Mouse (Mus musculus): ENCODE measurements around the gene Srsf4. TPM values are rescaled to one million over a fixed set of nuclear protein-coding genes. Genes with fewer than 3 reads are reported as not detected.

Gene Srsf4
- polyA plus RNA-seq, 1 experiment from 2014 or later = 142 TPM

DNA sequence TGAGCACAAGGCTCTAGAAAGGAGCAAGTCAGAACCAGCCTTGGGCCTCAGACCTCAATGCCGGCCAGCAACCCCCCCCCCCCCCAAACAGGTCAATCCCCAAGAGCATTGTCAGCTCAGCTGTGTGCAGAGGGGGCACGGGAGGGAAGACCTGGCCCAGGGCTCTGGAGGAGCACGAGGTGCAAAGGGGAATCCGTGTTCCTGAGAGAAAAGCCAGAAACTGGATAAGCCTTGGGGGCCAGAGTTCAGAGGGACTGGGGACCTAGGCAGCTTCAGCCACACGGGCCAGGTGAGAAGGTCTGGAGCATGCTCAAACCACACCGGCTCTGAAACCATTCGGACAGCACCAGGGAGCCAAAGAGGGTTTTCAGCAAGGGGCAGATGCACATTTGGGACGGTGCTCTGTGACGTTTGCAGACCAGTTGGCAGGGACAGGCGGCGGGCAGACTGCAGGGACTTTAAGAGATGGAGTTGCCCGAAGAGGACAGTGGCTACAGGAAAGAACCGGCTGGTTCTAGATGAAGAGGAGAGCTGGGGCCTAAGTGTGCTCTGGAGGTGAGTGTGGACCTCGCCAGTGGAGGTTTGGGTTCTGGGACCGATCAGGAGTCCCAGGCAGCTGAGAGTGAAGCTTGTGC, 46.2 kb downstream of the Srsf4 start:
- peak overlapping the region; percentile 80 for H3K4me3 ChIP-seq

GRCm38 (mm10) chr4:131920141-131920594, 46.8 kb downstream of the Srsf4 start:
- DNase-seq (ENCODE audit: low spot score) = peak; percentile 89
- H3K27me3 ChIP-seq (replicated peaks; ENCODE audit: low read depth, poor library complexity, severe bottlenecking) = peaks cover 100% of the 10 kb centered on the region
- peaks cover 93% of the 10 kb centered on the region for H3K4me1 ChIP-seq
- H3K27ac ChIP-seq (replicated peaks) = peak overlapping the region; percentile 96
- H3K9me3 ChIP-seq = no peaks in the 10 kb centered on the region
- WGBS = 1% methylated on average over 51 of the region's 51 CpGs
- peaks cover 30% of the 10 kb centered on the region for H3K36me3 ChIP-seq (replicated peaks)
- H3K4me3 ChIP-seq = peak overlapping the region; percentile 80

More for the DNA sequence above, 46.2 kb downstream of the Srsf4 start:
- Histone ChIP-seq H3K27ac (replicated peaks) (peak overlapping the region; percentile 96), H3K36me3 (replicated peaks) (peaks cover 25% of the 10 kb centered on the region), H3K4me1 (peaks cover 92% of the 10 kb centered on the region), H3K27me3 (replicated peaks; ENCODE audit: low read depth, poor library complexity, severe bottlenecking) (peaks cover 99% of the 10 kb centered on the region), H3K9me3 (no peaks in the 10 kb centered on the region)
- DNase-seq (ENCODE audit: low spot score) = peak; percentile 52
- 4% methylated on average over 15 of the region's 15 CpGs for WGBS

GRCm38 (mm10) chr4:131920595-131921351, 47.4 kb downstream of the Srsf4 start:
- H3K36me3 ChIP-seq (replicated peaks) = peaks cover 36% of the 10 kb centered on the region
- peaks cover 97% of the 10 kb centered on the region for H3K27me3 ChIP-seq (replicated peaks; ENCODE audit: low read depth, poor library complexity, severe bottlenecking)
- H3K27ac ChIP-seq (replicated peaks) = peak overlapping the region; percentile 96
- H3K4me1 ChIP-seq = peaks cover 93% of the 10 kb centered on the region
- peak; percentile 89 for DNase-seq (ENCODE audit: low spot score)
- WGBS = under 1% methylated on average over 76 of the region's 76 CpGs
- peak overlapping the region; percentile 80 for H3K4me3 ChIP-seq
- no peaks in the 10 kb centered on the region for H3K9me3 ChIP-seq

DNA sequence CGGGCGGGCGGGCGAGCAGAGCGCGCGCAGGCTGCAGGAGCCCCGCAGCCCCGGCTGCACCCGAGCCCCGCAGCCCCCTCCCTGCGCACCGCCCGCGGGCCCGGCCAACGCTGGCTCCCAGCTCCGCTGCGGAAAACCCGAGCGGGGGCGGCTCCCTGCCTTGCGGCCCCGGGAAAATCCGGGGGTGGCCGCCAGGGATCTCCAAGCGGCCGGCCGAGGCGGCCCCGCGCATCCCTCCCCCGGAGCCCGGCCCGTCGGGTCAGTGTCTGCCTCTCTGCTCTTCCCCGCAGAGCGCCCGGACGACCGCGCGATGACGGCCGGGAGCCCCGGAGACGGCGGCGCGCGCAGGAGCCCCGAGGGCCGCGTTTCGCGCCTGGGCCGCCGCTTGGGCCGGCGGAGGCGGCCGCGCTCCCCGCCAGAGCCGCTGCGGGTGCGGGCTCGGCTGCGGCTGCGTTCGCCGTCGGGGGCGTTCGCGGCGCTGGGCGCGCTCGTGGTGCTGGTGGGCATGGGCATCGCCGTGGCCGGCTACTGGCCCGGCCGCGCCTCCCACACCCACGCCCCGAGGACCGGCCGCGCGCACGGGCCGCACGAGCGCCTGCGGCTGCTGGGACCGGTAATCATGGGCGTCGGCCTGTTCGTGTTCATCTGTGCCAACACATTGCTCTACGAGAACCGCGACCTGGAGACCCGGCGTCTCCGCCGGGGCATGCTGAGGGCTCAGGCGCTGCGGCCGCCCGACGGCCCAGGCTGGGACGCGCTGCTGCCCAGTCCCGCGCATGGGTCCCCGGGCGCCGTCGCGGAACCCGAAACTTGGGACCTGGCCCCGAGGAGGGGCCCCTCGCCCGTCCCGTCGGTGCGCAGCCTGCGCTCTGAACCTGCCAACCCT, 48.3 kb downstream of the Srsf4 start, which contains the start of gene Tmem200b:
Tmem200b (plus strand) TSS at position 311 of the 886 bp plus-strand sequence.
- 1% methylated on average over 129 of the region's 130 CpGs for whole genome bisulfite sequencing
- Histone ChIP-seq H3K9me3 (no peaks in the 10 kb centered on the region), H3K4me3 (peak within 1 kb of the TSS; percentile 80), H3K27ac (replicated peaks) (peak within 1 kb of the TSS; percentile 96), H3K36me3 (replicated peaks) (peaks cover 45% of the 10 kb centered on the region), H3K4me1 (peaks cover 92% of the 10 kb centered on the region), H3K27me3 (replicated peaks; ENCODE audit: low read depth, poor library complexity, severe bottlenecking) (peaks cover 88% of the 10 kb centered on the region)
- DNase-seq (ENCODE audit: low spot score) = no peak

GRCm38 (mm10) chr4:131922404-131922803, 49.0 kb downstream of the Srsf4 start:
- Histone ChIP-seq H3K4me1 (peaks cover 90% of the 10 kb centered on the region), H3K27ac (replicated peaks) (peak overlapping the region; percentile 96), H3K27me3 (replicated peaks; ENCODE audit: low read depth, poor library complexity, severe bottlenecking) (peaks cover 81% of the 10 kb centered on the region), H3K9me3 (no peaks in the 10 kb centered on the region), H3K36me3 (replicated peaks) (peaks cover 52% of the 10 kb centered on the region), H3K4me3 (peak overlapping the region; percentile 80)
- 57% methylated on average over 15 of the region's 15 CpGs for WGBS
- no peak for DNase-seq (ENCODE audit: low spot score)

DNA sequence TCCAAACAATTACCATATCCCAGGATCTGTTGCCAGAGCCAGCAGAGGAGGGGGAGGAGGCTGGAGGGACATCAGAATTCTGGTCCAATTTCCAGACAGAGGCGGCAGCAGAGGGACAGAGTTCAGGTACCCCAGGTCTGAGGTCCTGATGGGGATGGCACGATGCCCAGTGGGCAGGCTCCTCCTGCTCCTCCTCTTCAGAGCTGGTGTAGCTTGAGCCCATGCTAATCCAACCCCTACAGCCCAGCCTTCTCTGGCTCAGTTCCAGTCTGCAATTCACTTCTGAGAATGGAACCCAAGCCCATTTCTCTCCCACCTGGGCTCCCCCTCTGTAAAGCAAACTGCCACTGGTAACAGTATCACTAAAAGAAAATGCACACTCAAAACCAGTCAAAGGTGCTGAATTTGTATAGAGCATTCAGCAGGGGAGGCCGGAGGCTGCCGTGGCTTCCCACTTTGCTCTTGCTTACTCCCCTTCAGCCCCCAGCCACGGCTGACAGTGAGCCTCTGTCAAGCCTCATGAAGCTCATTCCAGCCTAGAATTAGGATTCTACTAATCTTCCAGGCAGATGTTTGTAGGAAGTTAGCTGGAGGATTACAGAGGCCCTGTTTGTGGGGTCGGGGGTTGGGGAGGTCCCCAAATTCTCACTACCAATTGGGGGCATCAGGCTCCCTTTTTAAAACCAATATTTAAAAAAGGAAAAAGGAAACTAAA, 50.8 kb downstream of the Srsf4 start:
- Histone ChIP-seq H3K4me1 (peaks cover 74% of the 10 kb centered on the region), H3K36me3 (replicated peaks) (peaks cover 71% of the 10 kb centered on the region), H3K4me3 (peak overlapping the region; percentile 11; the same call in 1 of the 2 replicates), H3K27me3 (replicated peaks; ENCODE audit: low read depth, poor library complexity, severe bottlenecking) (peaks cover 62% of the 10 kb centered on the region), H3K27ac (replicated peaks) (no peak overlapping the region), H3K9me3 (no peaks in the 10 kb centered on the region)
- 74% methylated on average over 6 of the region's 6 CpGs for WGBS
- DNase-seq (ENCODE audit: low spot score) = no peak

- H3K27ac ChIP-seq (replicated peaks) = no peak overlapping the region
- no peaks in the 10 kb centered on the region for H3K9me3 ChIP-seq
- H3K27me3 ChIP-seq (replicated peaks; ENCODE audit: low read depth, poor library complexity, severe bottlenecking) = peaks cover 13% of the 10 kb centered on the region
- H3K4me3 ChIP-seq = no peak overlapping the region
- H3K4me1 ChIP-seq = peaks cover 28% of the 10 kb centered on the region
- peaks cover 100% of the 10 kb centered on the region for H3K36me3 ChIP-seq (replicated peaks)
- WGBS = 88% methylated on average over 6 of the region's 6 CpGs
- DNase-seq (ENCODE audit: low spot score) = no peak
Observed at GRCm38 (mm10) chr4:131929146-131929545, 55.7 kb downstream of the Srsf4 start.

GRCm38 (mm10) chr4:131939459-131939858, 66.0 kb downstream of the Srsf4 start:
- Histone ChIP-seq H3K27me3 (replicated peaks; ENCODE audit: low read depth, poor library complexity, severe bottlenecking) (no peaks in the 10 kb centered on the region), H3K27ac (replicated peaks) (no peak overlapping the region), H3K4me3 (no peak overlapping the region), H3K36me3 (replicated peaks) (peaks cover 80% of the 10 kb centered on the region), H3K4me1 (no peaks in the 10 kb centered on the region), H3K9me3 (no peaks in the 10 kb centered on the region)
- 89% methylated on average over 2 of the region's 2 CpGs for WGBS
- no peak for DNase-seq (ENCODE audit: low spot score)

DNA sequence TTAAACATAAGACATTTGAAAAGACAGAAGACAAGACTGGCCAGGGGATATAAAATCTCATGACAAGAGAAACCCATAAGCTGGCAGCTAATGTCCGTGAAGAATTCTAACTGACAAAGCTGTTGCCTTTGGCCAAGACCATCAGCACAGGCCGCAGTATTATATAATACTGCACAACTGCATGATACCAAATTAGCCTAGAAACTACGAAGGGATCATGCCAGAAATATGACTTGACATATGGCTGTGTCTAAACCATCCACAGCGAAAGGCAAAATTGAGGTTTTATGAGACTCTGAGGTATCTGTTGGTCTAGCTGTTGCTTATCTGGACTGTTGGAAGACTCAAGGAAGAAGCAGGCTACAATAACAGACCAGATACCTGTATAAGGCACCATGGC, 67.4 kb downstream of the Srsf4 start:
- WGBS = 95% methylated on average over 4 of the region's 4 CpGs
- no peak overlapping the region for H3K27ac ChIP-seq (replicated peaks)
- DNase-seq (ENCODE audit: low spot score) = no peak
- no peaks in the 10 kb centered on the region for H3K27me3 ChIP-seq (replicated peaks; ENCODE audit: low read depth, poor library complexity, severe bottlenecking)
- H3K4me1 ChIP-seq = no peaks in the 10 kb centered on the region
- H3K9me3 ChIP-seq = no peaks in the 10 kb centered on the region
- peaks cover 76% of the 10 kb centered on the region for H3K36me3 ChIP-seq (replicated peaks)
- H3K4me3 ChIP-seq = no peak overlapping the region

GRCm38 (mm10) chr4:131947848-131948247, 74.4 kb downstream of the Srsf4 start:
- no peak overlapping the region for H3K27ac ChIP-seq (replicated peaks)
- no peak overlapping the region for H3K4me3 ChIP-seq
- no peak for DNase-seq (ENCODE audit: low spot score)
- H3K9me3 ChIP-seq = no peaks in the 10 kb centered on the region
- WGBS = 91% methylated on average over 11 of the region's 11 CpGs
- H3K36me3 ChIP-seq (replicated peaks) = peaks cover 64% of the 10 kb centered on the region
- no peaks in the 10 kb centered on the region for H3K27me3 ChIP-seq (replicated peaks; ENCODE audit: low read depth, poor library complexity, severe bottlenecking)
- peaks cover 18% of the 10 kb centered on the region for H3K4me1 ChIP-seq

DNA sequence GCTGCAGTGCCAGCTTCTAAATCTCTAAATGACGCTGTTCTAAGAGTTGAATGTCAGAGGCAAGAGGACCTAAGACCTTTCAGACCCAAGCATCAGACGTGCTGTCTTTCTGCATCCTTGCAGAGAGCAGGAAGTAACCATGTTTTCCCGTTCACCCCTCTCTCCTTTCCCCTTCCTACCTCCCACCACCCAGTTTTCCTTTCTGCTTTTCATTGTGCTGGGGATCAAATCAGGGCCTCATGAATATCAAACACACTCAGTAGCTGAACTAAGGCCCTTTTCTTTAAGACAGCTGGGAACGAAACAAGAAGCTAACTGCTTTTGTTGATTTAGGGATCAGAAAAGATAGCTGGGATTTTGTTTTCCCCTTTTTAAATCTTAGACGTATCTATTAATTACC, 76.5 kb downstream of the Srsf4 start:
- peaks cover 72% of the 10 kb centered on the region for H3K36me3 ChIP-seq (replicated peaks)
- no peak overlapping the region for H3K27ac ChIP-seq (replicated peaks)
- 51% methylated on average over 5 of the region's 5 CpGs for WGBS
- no peak for DNase-seq (ENCODE audit: low spot score)
- no peak overlapping the region for H3K4me3 ChIP-seq
- H3K27me3 ChIP-seq (replicated peaks; ENCODE audit: low read depth, poor library complexity, severe bottlenecking) = no peaks in the 10 kb centered on the region
- H3K4me1 ChIP-seq = peaks cover 18% of the 10 kb centered on the region
- H3K9me3 ChIP-seq = no peaks in the 10 kb centered on the region

DNA sequence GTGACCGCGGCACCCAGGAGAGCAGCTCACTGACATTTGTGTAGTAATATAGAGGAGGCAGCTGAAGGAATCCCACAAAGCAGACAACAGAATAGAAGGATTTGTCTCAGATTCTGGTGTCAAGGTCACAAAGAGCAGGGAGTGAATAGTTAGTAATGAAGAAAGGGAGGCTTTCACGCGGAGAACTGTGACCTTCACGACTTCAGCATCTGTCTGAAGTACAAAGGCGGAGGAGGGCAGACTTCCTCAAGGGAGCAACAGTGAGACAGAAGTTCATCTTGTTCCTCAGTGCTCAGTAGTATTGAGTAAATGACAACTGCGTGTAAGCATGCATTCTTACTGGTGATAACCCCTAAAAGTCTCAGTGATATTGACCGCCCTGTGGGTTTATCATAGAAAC, 77.2 kb downstream of the Srsf4 start:
- Histone ChIP-seq H3K4me3 (no peak overlapping the region), H3K36me3 (replicated peaks) (peaks cover 75% of the 10 kb centered on the region), H3K27me3 (replicated peaks; ENCODE audit: low read depth, poor library complexity, severe bottlenecking) (no peaks in the 10 kb centered on the region), H3K27ac (replicated peaks) (no peak overlapping the region), H3K9me3 (no peaks in the 10 kb centered on the region), H3K4me1 (peaks cover 18% of the 10 kb centered on the region)
- 74% methylated on average over 8 of the region's 8 CpGs for WGBS
- DNase-seq (ENCODE audit: low spot score) = no peak
